Mouse (Mus musculus) erythroblast, embryonic 14.5 days (primary cell): ENCODE measurements around the gene Gm14296.
"Not testable (repeated sequence)": the region's sequence is repeated elsewhere in the genome, so short reads cannot be mapped to it uniquely, and the experiment has no call there.

ENCODE experiments used
- GATA1 ChIP-seq: IDR thresholded peaks from 2 replicates; pipeline ENCODE4 v1.6.1; 2012; ENCODE audit warnings: low read length, inconsistent platforms, mixed read lengths
- TAL1 ChIP-seq: IDR thresholded peaks from 3 replicates; pipeline ENCODE4 v1.6.1; 2012; ENCODE audit warnings: low read length, inconsistent platforms, mixed read lengths

- not testable (repeated sequence) for TF ChIP-seq GATA1, TAL1
Measured at GRCm38 (mm10) chr2:176905464-176905863, 22.1 kb downstream of the Gm14296 start.
